Mouse (Mus musculus): ENCODE data around the gene Aox2.

- TF ChIP-seq CTCF (IDR thresholded peaks at IDR 0.05; ENCODE audit: extremely low read depth, insufficient read depth, low read length) (no peak), POLR2A (IDR thresholded peaks at IDR 0.05; ENCODE audit: extremely low read depth, insufficient read depth, low read length) (no peak)
Observed at GRCm38 (mm10) chr1:58291394-58292300, 13.5 kb downstream of the Aox2 start.
